Mouse (Mus musculus): Measurements from ENCODE around the gene Tmx1.
A peak's percentile ranks its signal among the peaks of the same experiment; 100 is the strongest.

Gene Tmx1

GRCm38 (mm10) chr12:70486716-70487480 is 34.0 kb downstream of the Tmx1 start:
- DNase-seq, result no peak

DNA sequence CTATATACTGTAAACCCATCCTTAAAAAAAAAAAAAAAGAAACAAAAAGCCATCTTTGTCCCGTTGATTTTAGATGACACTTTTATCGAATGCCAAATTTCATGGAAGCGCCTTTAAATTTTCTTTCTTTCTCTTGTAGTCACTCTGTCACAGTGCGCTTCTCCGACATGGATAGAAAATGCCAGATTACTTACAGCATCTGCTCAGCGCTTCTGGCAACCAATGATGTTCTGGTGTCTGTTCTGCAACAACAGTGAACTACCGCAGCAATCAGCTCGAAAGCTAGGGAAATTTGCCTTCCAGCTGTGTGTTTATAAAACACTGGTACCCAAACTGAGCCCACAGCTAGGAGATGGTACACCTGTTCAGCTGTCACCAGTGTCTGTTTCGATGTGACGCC is 39.5 kb downstream of the Tmx1 start:
- no peak for DNase-seq

DNA sequence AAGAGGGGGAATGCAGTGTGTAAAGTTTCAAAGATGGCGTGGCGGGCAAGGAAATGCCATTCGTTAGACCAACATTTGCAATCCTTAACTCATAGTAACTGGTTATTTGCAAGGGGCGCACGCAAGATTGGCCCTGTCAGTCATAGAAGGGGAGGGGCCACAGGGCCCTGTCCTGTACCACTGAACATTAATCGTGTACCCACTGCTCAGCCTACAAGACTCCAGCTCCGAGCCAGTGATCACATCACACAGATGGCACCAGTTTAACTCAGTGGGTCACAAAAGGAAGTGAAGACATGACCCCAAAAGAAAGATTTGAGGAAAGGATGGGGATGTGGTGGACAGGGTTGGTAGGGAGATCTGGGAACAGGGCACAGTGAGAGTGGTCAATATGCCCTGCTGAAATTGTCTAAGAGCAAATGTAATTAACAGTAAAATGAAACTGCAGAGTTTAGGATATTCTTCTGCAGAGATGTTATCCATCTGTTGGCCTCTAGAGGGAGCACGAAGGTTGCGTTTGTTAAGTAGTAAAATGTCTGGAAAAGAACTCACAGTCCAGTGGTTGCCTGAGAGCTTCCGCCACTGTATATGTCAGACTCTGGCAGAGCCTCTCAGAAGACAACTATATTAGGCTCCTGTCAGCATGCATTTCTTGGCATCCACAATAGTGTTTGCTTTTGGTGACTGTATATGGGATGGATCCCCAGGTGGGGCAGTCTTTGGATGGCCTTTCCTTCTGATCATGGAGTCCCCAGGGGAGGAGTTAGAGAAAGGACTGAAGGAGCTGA is 41.8 kb downstream of the Tmx1 start:
- peak; percentile 71 for DNase-seq

DNA sequence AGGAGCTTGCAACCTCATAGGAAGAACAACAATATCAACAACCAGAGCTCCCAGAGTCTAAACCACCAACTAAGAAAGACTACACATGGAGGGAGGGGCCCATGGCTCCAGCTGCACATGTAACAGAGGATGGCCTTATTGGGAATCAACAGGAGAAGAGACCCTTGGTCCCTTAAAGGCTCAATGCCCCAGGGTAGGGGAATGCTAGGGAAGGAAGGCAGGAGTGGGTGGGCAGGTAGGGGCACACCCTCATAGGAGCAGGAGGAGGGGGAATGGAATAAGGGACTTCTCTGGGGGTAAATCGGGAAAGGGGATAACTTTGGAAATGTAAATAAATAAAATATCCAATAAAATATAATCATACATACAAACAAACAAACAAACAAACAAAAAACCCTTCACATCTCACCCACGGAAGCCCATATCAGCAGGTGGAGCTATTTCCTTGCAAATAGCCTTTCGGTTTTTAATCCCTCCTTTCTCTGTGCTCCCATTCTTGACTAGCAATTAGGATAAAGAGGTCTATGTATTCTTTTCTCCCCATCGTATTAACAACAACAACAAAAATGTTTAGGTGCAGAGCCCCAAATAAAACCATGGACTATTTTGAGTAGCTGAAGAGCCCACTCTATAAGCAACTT is 42.5 kb downstream of the Tmx1 start:
- peak; percentile 45 for DNase-seq

DNA sequence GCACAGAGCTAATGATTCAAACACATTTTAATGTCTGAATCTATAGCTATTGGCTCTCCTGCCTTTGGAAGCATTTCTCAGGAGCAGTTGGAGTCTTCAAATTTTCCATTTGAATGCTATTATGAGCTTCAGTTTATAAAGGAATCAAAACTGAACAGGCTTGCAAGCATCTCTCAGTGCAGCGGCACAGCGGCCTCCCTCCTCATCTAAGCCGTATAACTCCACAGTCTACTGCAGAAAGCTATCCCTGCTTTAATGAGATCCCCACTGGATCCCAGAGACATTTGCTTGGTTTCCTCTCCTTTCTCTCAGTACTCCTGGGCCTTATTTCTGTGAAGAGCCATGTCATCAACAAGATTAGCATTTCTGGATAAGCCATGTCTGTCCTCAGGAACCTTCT is 45.2 kb downstream of the Tmx1 start:
- DNase-seq, result no peak

DNA sequence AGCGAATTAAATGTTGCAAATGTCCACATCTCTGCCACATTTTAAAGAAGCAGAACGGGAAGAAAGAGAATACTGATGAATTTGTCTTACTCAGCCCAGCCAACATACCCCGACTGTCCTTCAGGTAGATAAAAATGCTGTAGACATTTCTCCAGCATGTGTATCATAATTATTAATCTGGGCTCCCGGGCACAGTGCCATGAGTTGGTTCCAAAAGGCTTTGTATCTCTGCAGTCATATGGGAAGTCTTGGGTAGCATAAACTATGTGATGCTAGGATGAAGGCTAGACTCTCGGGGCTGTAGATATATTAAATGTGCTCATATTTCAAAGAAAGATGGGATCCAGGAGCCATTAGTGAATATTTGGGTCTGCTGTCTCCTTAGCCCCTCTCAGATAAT is 53.1 kb downstream of the Tmx1 start:
- no peak for DNase-seq

DNA sequence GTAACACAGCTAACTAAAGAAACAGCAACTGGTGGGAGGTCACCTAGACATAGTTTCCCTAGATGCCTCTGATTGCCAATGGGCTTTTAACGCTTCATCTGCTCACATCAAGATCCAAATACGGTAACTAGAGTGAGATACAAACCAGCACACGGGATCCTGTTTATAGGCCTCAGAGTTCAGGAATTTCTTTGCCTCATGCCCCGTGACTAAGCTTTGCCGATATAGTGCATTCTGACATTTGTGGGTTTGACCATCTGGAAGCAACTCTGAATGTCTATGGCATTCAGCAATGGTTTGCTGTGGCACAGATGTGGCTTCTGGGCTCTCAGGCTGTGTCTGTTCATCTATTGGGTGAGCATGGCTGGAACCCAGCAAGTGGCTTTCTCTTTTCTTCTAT is 59.1 kb downstream of the Tmx1 start:
- no peak for DNase-seq

DNA sequence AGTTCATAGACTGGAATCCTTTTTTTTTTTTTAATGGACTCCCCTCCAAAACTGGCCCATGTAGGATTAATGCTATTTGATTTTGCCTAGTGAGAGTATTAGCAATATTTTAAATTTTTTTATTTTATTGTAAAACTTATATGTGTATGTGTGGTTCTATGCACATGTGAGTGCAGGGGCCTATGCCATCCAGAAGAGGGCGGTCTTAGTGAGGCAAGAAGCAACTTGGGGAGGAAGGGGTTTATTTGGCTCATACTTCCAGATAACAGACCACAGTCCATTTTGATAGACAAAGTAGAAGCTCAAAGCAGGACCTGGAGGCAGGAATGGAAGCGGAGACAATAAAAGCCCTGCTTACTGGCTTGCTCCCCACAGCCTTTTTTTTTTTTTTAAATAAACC is 59.5 kb downstream of the Tmx1 start:
- no peak for DNase-seq

Measured in lung, postnatal 36 days (tissue).